Mouse (Mus musculus) cerebellum, postnatal 10 days (tissue): ENCODE measurements at regions not wholly inside any gene's neighbourhood (a gene's known extent, or its start where the extent isn't known, plus 50 kb on each side); places are given as distances from the start of the nearest gene placed in this dataset.

Source experiments
- DNase-seq, 2 experiments: peaks; one replicate each; pipeline ENCODE4 v3.0.0; 2021; ENCODE audit warnings: mixed read lengths in 2 of 2

- peak in 1 of 2 experiments; percentile 6 for DNase-seq
These were observed 194.8 kb upstream of the Rack1 start for GRCm38 (mm10) chr11:48605223-48605824.

- no peak for DNase-seq
These were observed 199.0 kb upstream of the Rack1 start for GRCm38 (mm10) chr11:48601096-48601495.

GRCm38 (mm10) chr11:48599573-48600127 lies 200.5 kb upstream of the Rack1 start:
- DNase-seq, result peak; percentile 44 to 51

- DNase-seq, result no peak
These were observed 201.1 kb upstream of the Rack1 start for GRCm38 (mm10) chr11:48599033-48599432.

DNA sequence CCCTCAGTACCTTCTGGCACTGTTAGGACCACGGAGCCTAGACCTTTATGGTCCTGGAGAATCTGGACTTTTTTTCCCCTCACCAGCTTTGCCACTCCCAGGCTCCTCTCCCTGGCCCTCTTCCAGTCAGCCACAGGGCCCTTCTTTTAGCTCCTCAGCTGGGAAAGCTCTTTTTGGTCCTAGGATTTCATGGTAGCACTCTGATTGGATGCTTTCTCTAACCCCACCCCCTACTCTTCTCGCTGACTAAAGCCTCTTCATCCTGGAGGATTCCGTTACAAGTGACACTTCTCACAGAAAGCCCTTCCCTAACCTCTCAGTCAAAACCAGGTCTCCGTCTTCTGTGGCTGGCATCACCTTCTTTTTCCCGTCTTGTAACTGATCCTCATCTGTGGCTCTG lies 205.7 kb upstream of the Rack1 start:
- peak; percentile 10 to 19 for DNase-seq

DNA sequence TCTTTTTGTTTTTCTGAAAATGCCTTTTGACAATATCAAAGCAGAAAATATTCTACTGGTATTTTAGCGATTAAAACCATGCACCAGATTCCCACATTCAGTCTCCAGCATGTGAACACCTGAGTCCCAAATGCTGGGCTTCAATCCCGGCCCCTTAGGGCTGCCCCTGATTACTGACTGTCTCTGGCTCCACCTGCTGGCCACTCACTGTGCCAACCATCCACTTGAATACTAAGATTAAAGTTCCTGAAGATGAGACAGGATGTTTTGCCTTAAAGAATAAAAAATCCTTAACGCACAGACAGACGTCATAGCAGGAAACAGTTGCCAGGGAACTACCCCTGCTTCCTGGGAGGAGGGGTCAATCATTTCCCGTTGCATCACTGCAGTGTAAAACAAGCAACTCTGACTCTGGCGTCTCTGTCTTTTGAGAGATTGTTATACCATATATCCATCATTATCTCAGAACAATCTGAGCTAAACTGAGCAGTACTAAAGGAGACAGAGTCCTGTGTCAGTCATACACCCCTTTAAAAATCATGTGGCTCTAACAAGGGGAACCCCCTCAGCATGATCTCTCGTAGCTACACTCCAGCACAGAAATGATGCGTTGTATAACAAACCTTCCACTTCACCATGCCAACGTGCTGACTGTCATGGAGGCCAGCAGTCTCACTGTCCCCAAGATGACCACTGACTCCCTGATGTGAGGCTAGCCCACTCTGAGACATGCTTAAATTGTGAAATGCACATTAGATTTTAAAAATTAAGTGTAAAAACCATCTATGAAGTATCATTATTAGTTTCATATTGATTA lies 211.1 kb upstream of the Rack1 start:
- peak; percentile 89 to 91 for DNase-seq

GRCm38 (mm10) chr11:48568769-48569168 lies 231.4 kb upstream of the Rack1 start:
- DNase-seq, result peak; percentile 6 to 14

GRCm38 (mm10) chr11:48567583-48568562 lies 232.3 kb upstream of the Rack1 start:
- DNase-seq, result no peak

DNA sequence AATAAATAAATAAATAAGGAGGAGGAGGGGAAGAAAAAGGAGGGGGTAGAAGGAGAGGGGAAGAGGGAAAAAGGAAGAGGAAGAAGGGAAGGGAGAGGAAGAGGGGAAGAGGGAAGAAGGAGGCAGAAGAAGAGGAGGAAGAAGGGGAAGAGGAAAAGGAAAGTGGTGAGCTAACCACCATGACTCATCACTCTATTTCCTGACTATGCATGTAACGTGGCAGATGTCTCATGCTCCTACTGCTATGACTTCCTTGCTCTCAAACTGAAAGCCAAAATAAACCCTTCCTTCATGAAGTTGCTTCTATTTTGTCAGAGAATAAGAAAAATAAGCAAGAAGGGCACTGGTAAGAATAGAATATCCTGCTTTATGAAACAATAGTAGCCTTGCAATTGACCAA lies 242.1 kb upstream of the Rack1 start:
- DNase-seq, result no peak

GRCm38 (mm10) chr11:48552006-48552405 lies 248.1 kb upstream of the Rack1 start:
- DNase-seq, result no peak

DNA sequence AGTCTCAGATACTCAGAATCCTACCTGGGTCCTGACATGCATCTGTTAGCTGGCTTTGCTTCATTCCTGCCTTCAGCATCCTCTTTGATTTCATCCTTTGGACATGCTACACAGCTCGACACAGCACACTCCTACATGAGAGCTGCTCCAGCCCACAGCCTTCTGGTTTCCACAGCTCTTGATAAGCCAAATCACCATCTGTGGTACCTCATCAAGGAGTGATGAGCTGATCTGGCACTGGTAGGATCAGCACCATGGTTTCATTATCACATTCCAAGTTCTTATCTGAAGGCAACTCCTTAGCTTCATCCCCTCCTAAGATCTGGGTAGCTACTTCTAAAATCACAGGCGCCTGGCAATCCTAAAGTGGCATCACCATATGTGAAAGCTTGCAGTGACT lies 248.9 kb upstream of the Rack1 start:
- DNase-seq, result no peak

DNA sequence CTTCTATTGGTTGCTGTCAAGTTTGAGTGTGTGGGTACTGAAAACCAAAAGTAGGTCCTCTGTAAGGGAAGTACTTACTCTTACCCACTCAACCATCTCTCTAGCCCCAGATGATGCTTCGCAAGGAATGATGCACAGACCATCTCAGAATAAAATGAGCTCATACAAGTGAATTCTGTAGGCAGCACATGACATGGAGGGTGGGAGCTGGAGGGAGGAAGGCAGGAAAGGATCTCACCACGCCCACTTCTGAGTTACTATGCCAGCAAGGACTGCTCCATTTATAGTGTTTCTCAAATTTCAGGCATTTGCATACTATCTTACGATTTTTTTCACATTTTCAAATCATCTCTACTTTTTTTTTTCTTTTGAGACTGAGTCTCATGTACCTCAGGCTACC lies 273.8 kb upstream of the Rack1 start:
- no peak for DNase-seq

DNA sequence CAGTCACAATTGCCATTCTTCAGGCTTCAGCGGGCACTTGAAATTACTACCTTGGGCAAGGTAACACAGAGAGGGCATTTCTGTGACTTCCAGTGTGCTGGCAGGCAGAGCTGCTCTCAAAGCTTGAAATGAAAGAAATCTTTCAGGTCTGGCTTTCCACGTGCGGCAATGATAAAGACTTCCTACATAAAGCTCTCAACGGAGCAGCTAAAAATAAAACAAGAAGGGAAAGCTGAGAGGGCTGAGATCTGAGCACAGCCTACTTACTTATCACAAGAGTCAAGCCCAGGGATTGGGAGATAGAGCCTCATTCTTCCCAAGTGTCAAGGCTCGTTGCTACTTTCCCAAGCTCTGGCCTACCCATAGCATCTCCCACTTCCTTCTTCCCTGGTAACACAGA lies 274.6 kb upstream of the Rack1 start:
- no peak for DNase-seq

- DNase-seq, result peak in 1 of 2 experiments; percentile 13
These were observed 293.2 kb upstream of the Rack1 start for GRCm38 (mm10) chr11:48506886-48507285.

- peak; percentile 33 to 63 for DNase-seq
These were observed 297.9 kb upstream of the Rack1 start for GRCm38 (mm10) chr11:48502011-48502806.

GRCm38 (mm10) chr11:48499057-48499456 lies 301.1 kb upstream of the Rack1 start:
- DNase-seq, result no peak

DNA sequence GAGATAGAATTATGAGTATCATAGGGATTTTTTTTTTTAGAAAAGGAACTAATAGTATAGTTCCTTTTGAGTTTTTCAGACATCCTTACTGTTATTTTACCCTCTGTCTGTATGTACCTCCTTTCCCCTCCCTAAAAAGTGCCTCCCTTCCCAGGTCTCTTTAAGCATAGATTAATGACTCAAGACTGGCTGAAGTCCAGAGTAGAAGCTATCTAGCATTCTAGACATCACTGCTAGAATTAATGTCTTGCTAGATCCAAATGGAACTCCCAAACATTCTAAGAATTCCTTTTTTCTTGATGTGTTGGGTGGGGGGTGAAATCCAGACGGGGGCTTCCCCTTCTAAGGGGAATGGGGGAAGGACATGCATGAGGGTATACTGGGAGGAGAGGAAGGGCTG lies 311.8 kb upstream of the Rack1 start:
- DNase-seq, result no peak

GRCm38 (mm10) chr11:48464036-48464435 lies 336.1 kb upstream of the Rack1 start:
- no peak for DNase-seq

DNA sequence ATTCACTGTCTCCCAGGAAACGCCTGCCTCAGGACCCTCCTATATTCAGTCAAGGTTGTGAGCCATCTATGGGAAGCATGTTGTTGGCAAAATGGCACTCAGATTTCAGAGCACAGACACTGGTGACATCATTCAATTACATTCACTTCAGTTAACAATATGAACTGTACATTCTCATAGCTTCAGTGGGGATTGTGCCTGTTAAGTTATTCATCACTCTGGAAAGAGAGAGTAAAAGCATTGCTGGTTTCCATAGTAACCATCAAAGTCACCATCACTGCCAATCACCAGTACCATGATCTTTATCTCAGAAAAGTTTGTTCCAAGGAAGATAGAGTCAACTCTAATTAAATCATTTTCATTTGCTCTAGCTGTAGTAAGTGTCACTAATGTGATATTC lies 350.2 kb upstream of the Rack1 start:
- no peak for DNase-seq

GRCm38 (mm10) chr11:48442534-48443254 lies 357.4 kb upstream of the Rack1 start:
- peak in 1 of 2 experiments; percentile 22 for DNase-seq

DNA sequence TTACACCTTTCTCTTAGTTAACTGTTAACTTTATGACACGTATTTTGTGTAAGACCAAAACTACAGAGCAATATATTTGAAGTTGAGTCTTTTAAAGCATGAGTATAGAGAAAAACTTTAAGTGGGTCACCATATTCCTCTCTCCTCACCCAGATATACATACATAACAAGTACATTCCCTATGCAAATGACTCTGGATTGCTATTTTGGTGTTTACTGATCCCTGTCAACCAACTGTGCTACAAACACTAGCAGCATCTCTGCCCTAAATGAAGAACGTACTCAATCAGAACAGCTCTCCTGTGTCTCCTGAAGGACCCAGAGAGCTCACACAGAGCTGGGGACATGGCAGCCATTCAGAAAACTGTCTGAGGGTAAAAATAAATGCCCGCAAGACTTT lies 363.4 kb upstream of the Rack1 start:
- DNase-seq, result no peak
